Mouse (Mus musculus): ENCODE results near the gene Usp10. TPM values are rescaled to one million over a fixed set of nuclear protein-coding genes. Genes with fewer than 3 reads are reported as not detected.

Gene Usp10
- total RNA-seq (2021), result 100 to 1,000 TPM in 1 of 2 experiments, 10 to 100 TPM in 1; 93.9 to 133 TPM
- 64.7 and 96.5 TPM in 2 replicates for polyA plus RNA-seq (2012; rRNA removed)
- long read RNA-seq, transcript Usp10-210 (14 exons, 3,726 nt), result major isoform, 23 of 51 reads
- long read RNA-seq, transcript Usp10-202 (14 exons, 3,274 nt), result minor isoform, 16 of 51 reads
- long read RNA-seq, partial matches to known transcripts, result 9 of 51 reads
- long read RNA-seq, other reads (novel, unspliced or antisense), result 3 of 51 reads

DNA sequence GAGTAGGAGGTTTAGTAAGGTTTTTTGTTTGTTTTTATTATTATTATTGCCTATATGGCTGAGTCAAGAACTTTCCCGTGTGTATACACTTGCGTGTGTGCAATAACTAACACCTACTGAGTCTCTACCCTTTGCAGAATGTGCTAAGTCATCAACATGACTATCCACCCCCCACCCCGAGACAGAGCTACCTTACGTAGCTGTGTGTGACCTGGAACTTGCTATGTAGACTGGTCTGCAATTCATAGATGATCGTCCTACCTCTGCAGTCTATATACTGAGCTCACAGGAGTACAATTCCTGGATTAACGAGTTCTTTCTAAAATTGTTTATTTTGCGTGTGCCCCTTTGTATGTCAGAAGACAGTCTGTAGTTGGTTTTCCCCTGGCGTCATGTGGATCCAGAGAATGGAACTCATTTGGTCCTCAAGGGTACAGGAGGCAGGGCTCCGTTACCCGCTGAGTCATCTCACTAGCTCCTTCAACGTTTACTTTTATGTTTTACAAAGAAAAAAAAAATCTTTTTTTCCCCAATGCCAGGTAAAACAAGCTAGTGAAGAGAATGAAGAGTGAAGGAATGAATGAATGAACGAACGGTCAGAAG lies at the start of gene Usp10:
Gene Usp10 (plus strand): TSS at position 417 of the 603 bp plus-strand sequence.
- no peak for DNase-seq

DNA sequence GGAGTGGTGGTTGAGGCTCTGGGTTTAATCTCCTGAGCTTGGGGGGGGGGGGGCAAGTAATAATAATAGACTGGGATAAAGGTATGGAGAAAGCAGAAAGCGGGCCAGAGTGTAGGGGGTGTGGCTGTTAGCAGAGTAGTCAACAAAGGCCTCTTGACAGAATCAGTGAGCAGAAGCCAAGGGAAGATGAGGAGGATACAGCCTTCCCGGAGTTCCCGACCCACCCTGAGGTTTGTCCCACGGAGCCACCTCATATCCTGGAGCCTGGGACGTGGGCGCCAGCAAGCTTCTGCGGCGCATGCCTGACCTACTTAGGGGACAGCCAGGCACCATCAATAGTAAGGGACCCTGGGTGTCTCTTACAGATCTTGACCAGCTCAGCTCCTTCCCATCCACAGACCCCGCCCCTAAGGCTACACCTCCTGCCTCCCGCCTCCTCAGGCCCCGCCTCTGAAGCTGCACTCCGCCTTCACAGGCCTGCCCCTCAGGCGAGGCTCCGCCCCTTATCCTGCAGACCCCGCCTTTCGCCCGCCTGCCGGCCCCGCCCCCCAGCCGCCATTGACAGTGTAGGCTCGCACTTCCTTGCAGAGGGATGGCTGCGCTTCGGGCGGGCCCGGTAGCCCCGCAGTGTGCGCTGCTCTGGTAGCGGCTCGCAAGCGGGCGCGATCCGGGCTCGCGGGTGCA lies 48.3 kb upstream of the Usp10 start, which contains the start of gene Klhl36:
Gene Klhl36 (plus strand): TSS at position 561 of the 684 bp plus-strand sequence.
- DNase-seq, result peak; percentile 99

DNA sequence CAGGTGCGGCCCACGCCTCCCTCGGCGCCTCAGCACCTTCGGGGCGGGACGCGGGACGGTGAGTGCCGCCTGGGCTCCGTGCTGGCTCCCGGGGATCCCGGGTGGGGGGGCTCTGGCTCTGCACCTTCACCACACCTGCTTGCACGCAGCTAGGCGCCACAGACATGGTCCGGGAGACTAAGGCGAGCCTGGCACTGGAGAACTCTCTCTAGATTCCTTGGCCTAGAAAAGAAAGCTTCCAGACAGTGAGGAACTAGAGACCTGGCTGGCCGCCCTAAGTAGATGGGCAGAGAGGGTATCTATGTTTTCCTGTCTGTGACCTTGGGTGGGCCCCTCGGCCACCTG lies 47.8 kb upstream of the Usp10 start:
- DNase-seq, result no peak

DNA sequence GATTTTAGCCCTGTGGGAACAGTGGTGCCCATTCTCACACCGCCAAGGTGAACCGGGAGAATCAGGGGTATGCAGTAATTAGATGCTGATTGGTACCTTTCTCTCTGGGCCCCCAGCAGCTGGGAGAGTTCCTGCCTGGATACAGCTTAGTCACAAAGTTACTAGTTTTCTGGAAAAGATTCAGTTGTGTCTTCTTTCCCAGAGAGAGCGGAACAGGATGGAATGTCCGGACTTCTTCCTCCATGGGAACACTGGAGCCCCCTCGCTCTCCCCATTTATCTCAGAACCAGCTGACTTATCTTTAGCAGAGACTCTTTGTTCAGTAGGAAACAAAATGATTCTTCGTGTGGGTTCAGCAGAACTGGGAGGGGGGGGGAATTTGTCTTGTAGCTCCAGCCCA lies 47.4 kb upstream of the Usp10 start:
- DNase-seq, result no peak

DNA sequence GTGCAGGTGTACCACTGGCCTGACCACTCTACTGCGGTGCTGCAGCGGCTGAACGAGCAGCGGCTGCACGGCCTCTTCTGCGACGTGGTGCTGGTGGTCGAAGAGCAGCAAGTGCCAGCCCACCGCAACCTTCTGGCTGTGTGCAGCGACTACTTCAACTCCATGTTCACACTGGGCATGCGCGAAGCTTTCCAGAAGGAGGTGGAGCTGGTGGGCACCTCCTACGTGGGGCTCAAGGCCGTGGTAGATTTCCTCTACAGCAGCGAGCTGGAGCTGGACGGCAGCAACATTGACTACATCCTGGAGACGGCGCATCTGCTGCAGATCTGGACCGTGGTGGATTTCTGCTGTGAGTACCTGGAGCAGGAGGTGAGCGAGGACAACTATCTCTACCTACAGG lies 40.5 kb upstream of the Usp10 start:
- no peak for DNase-seq

DNA sequence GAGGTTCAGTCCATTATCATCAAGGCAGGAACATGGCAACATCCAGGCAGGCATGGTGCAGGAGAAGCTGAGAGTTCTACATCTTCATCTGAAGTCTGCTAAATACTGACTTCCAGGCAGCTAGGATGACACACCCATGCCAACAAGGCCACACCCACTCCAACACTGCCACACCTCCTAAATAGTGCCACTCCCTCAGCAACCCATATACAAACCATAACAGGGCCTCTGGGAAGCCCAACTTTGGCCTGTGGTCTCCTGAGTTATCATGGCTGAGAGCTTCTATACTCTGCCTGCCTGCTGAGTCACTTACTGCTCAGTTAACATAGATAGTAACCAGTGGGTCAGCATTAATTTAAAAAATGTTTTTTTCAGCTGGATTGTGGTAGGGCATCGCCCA lies 37.0 kb upstream of the Usp10 start:
- DNase-seq, result no peak

DNA sequence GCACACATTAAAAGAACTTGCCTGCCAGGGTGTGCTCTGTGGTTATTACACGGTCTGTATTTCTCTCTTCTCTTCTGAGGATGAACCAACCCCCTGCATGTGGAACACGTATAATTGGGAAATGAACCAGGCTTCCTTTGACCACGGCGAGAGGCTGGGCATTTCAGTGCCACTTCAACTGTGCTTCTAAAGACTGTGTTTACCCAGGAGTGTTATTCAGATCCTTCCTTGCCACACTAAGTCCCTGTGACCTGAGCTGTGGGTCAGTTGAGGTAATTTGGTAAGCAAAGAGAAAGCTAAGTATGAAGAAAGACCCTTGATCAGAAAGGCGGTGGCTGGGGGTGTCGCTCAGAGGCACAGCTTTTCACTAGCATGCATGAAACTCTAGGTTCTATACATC lies 28.9 kb upstream of the Usp10 start:
- DNase-seq, result no peak

DNA sequence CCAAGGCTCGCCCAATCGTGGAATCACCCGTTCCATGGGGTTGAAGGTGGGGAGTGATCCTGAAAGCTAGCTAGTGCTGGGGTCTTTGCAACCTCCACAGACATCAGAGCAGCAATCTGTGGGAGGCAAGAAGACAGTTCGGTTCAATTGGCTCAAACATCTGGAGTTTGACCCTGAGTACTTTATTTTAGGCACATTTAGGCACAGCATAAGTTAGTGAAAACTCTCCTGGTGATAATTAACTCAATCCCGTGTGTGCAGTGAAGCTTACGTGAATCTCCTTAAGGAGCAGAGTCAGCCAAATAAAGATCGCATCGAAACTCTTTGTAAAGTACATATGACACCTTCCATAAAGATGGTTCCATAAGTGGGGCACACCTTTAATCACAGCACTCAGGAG lies 28.2 kb upstream of the Usp10 start:
- DNase-seq, result no peak

DNA sequence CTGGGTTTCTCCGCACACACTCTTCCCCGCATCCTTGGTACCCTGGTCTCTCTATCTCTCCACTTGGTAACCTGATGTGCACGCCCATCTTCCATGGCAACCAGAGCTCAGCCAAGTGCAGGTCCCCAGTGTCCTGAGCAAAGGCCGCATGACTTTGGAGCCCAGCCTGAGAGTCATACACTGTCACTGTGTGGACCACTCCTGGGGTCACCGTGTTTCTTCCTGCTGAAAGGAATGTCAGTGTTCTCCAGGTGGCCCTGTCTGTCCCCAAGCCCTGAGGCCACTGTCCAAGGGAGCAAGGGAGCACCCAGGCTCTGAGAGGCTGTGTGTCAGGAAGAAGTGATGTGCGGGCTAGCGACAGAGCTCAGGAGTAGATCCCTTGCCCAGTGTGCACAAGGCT lies 26.9 kb upstream of the Usp10 start:
- no peak for DNase-seq

DNA sequence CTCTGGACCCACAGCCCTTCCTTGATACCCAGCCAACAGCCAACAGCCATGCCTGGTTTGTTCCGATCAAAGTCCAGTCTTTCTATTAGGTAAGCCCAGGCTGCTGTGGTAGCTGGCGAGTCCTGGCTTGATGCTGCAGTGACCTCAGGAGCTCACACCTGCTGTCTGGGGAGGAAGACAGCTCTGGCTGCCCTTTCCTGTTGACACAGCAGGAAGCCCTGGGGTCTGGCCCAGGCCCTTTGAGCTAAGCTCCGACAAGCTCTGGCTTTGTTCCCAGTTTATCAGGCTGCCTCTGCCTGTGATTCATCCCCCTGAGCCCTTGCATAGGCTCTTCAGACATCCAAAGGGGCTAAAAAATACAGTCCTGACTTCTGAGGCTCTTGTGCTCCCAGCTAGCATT lies 24.5 kb upstream of the Usp10 start:
- peak; percentile 87 for DNase-seq

DNA sequence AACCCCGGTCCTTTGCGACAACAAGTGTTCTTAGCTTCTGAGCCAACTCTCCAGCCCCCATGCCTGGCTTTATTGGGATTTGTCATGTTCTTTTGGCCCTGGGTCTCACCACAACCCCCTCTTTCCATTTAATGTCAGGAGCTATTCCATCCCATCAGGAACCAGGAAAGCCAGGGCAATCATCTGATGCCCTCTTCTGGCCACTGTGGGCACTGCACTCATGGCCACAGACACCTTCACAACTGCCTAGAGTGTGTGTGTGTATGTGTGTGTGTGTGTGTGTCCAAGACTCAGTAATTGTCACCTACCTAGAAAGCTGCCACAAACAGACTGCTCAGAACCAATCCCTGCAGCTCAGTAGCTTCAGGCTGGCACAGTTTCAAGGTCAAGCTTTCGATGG lies 23.0 kb upstream of the Usp10 start:
- peak; percentile 36 for DNase-seq

DNA sequence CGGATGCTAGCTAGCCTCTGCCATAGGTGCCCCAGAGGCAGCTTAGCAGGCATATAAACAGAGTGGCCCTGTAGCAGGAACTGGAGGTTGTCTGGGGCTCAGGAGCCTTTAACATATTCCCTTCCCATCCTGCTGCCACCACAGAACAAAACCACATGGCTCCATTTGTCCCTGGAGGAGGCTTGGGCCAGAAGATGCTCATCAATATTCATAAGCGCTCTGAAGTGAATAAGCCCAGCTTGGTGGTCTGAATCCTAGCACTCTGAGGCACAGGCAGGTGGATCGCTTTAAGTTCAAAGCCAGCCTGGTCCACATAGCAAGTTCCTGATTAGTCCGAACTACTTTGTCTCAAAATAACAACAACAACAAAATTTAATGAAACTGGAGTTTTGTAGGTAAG lies 22.1 kb upstream of the Usp10 start:
- no peak for DNase-seq

DNA sequence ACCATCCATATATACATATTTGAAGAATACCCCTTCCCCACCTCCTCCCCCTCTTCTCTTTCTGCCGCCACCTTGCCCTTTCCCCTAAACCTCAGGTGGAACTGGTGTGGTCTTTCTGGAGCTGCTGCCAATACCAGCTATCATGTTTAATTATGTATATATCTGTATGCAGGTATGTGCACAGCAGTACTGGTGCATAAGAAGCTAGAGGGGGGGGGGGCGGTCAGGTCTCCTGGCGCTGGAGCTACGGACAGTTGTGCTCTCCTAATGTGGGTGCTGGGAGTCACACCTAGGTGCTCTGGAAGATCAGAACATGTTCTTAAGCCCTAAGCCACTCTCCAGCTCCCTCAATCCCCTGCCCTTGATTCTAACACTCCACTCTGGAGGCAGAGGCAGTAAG lies 13.1 kb upstream of the Usp10 start:
- no peak for DNase-seq

DNA sequence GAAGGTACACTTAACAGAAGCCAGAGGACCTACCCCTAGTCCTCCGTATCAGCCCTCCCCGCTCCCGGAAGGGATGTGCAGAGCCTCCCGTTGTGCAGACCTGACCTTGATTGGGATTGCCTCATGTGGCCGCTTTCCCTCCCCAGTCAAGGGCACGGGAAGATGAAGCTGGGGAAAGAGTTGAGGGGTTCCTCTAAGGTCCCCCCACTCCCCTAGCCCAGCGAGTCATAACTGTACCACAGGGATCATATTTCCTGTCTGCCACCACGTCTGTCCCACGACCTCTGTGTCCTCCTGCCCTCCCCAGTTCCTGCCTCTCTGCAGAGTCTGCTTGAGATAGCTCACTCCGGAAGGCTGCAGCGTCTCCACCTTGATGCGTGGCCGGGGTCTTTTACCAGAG lies 12.2 kb upstream of the Usp10 start:
- DNase-seq, result peak; percentile 62

DNA sequence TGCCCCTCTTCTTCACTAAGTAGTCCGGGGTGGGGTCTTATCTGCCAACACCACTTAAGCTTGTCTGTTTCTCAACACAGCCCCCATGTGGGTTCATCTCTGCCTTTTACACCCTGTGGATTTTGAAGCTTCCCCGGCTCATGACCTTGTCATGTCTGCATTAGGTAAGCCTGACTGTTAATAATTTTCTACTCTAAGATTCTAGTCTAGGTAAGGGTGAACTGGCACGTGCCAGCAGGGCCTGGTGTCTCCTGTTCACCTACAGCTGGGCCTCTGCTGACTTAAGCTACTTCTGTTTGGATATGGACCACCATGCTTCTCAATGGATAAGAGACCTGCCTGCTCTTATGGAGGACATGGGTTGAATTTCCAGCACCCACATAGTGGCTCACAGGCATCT lies 8.8 kb upstream of the Usp10 start:
- DNase-seq, result no peak

DNA sequence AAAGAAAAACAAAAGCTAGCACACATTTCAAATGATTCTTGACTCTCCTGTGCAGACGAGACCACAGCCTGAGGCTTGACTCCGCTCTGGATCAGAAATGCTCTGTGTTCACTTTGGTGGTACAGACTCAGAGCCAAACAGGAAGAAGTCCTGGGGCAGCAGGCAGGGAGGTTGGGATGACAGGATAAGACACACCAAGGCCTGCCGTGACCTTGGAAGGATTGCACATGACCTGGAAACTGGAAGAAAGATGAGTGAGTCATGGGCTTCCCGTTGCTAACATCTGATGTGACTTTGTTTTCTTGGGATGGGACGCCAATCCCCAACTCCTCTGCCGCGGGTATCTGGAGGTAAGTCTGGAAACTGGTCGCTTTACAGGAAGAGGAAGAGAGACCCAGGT lies 8.2 kb upstream of the Usp10 start:
- peak; percentile 81 for DNase-seq

DNA sequence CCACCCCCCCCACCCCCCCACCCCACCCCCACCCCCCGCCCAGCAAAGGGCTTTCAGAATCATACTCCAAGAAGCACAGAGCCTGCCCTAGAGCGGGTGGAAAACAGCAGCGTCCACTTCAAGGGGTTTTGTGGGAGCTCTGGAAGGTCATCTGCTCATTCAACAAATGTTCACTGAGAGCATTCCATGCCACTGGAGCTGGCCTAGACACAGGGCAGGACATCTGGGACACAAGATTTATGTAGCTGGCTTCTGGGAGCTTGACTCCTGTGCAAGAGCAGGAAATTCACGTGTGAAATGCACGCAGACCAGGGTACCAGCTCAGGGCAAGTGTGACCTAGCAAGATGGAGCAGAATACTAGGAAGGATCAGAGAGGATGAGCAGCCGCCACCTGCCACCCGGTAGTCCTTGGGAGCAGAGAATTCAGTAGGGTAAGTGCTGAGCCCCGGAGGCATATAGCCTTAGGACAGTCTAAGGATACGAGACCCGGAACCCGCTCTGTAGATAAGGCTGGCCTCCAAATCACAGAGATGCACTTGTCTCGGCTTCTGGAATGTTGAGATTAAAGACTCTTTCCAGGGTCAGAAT lies 5.7 kb upstream of the Usp10 start:
- peak; percentile 42 for DNase-seq

DNA sequence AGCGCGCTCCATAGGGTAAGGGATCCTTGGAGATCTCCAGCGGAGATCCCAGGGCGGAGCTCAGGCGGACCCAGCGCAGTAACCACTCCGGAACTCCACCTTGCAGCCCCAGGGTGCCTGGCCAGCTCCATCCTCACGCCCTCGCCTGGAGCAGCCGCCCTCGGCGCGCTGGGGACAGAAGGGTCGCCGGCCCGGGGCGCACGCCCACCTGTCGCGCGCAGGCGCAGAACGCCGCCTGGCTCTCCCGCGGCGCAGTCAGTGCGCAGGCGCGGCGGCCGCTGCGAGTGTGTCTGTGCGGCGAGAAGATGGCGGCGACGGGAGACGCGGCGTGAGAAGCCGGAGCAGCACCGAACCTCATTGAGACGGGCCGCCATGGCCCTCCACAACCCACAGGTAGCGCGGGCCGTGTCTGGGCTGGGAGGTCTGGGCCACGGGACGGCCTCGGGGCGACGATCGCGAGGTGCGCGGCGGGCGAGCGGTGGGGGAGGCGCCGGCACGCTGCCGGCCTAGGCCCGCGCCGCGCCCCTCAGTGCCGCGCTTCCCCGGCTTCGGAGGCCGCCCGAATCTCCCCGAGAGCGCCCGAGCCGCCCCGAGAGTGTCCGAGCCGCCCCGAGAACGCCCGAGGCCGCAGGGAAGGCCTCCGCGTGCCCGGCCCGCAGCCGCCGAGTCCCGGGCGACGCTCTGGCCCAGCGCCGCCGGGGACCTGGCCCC lies 542 bp downstream of the Usp10 start, which contains the start of gene Gm20388:
Gene Gm20388 (plus strand): TSS at position 295 of the 711 bp plus-strand sequence.
- peak; percentile 95 for DNase-seq

DNA sequence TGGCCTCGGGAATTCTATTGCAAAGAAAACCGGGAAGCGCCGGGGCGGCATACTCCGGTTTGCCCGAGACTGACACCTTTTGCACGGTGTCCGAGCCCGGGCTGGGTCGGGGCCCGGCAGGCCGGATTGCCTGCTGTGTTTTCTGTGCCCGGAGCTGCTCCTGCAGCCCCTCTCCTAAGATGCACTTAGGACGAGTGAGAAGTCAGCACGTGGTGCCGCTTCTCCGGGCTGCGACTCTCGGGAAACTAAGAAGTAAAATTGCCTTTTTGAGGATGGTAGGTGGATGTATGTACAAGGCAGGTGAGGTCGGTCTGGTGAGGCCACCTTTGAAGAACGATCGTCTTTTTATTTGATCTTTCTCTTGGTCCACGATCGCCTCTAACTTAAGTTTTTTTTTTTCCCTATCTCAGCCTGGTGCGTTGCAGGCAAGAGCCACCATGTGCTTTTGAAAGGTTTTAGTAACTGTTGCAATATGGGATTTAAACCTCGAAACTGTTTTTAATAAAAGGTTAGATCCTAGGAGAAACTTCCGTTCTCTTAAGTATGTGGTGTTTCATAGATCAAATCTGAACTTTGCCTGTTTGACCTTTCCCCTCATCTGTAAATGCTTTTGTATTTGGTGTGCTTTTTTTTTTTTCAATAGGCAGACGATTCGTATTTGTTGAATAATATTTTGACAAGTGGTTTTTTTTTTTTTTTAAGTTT lies 1.2 kb downstream of the Usp10 start:
- DNase-seq, result no peak

DNA sequence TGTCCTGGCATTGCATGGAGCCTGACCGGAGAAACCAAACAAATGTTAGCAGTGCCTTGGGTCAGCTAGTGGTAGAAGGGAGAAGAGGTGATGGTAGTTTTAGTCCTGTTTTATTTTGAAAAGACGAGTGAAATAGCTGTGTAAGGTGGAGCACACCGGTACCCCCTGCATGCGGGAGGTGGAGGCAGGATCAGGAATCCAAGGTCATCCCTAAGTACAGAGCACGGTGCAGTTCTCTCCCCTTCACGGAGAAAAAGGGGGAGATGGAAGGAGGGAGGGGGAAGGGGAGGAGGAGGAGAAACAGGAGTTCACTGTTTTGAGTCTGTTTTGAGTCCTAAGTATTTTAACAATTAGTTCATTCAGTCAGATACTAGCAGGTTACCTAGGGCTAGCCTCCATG lies 2.5 kb downstream of the Usp10 start:
- no peak for DNase-seq

DNA sequence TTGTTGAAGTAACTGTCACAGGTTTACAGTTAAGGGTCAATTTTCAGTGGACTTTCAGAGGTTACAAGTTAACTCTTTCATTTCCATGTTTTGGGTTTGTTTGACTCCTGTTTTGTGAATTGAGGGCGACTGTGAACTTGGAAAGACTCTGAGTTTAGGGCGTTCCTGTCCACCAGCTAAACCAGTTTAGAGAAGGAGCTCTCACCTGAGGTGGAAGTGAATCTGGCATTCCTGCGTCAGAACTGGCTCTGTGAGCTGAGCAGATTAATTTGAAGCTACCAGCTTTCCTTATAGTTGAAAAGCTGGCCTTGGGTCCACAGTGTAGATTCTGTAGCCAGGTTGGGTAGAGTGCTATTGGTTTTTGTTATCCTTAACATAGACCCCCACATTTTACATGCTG lies 3.0 kb downstream of the Usp10 start:
- no peak for DNase-seq

DNA sequence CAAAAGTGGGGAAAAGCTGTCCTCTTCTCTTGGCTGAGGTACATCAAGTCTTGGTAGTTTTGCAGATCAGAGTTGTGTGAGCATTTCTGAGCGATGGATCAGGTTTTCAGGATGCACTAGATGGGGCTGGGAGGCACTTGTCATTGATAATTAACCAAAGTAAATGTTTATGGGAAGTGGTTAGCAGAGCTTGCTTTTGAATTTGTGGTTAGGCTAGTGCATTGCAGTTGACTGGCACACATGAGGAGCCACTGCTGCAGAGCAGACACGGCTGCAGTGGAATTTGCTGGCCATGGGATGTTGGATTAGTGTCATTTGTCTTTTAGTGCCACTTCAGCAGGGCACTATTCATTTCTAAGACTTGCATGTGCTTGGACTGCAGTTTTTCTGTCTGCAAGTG lies 4.0 kb downstream of the Usp10 start:
- no peak for DNase-seq
